Mouse (Mus musculus) kidney, embryonic 15.5 days (tissue): ENCODE results near the gene Tyrobp. TPM values are rescaled to one million over a fixed set of nuclear protein-coding genes. Genes with fewer than 3 reads are reported as not detected.
A peak's percentile ranks its signal among the peaks of the same experiment; 100 is the strongest.

Source experiments
- ATAC-seq: fragments of 200-750 bp; cut with Nextera tagmentation; replicated peaks from 2 replicates; pipeline ENCODE4 v1.8.0; 2017; ENCODE audit warnings: moderate TSS enrichment; ENCODE audit not compliant: low FRiP score
- H3K27ac ChIP-seq: fragments of 300-500 bp; sonication (generic); 2 replicates; pipeline ENCODE4 v1.5.1; 2015; ENCODE audit warnings: mild to moderate bottlenecking, inconsistent platforms
- H3K27me3 ChIP-seq: fragments of 300-500 bp; sonication (generic); 2 replicates; pipeline ENCODE4 v1.6.1; 2015; ENCODE audit warnings: inconsistent platforms
- H3K36me3 ChIP-seq: fragments of 300-500 bp; sonication (generic); 2 replicates; pipeline ENCODE4 v1.6.1; 2015; ENCODE audit warnings: inconsistent platforms
- H3K4me1 ChIP-seq: fragments of 300-500 bp; sonication (generic); 2 replicates; pipeline ENCODE4 v1.6.1; 2015; ENCODE audit warnings: inconsistent platforms
- H3K4me2 ChIP-seq: fragments of 300-500 bp; sonication (generic); 2 replicates; pipeline ENCODE4 v1.6.1; 2015; ENCODE audit warnings: moderate library complexity, mild to moderate bottlenecking, inconsistent platforms
- H3K4me3 ChIP-seq: fragments of 300-500 bp; sonication (generic); replicated peaks from 2 replicates; pipeline ENCODE4 v1.5.1; 2015; ENCODE audit warnings: mild to moderate bottlenecking, inconsistent platforms
- H3K9ac ChIP-seq: fragments of 300-500 bp; sonication (generic); 2 replicates; pipeline ENCODE4 v1.6.1; 2015; ENCODE audit warnings: mild to moderate bottlenecking, inconsistent platforms
- H3K9me3 ChIP-seq: fragments of 300-500 bp; sonication (generic); replicated peaks from 2 replicates; pipeline ENCODE4 v1.6.1; 2016; ENCODE audit warnings: inconsistent platforms
- WGBS: fragments of 180-500 bp; shearing (Covaris S2); methylation state at CpG from one replicate; pipeline ENCODE4 v1.1.7; 2015; ENCODE audit warnings: mixed read lengths; 5-methylcytosine and 5-hydroxymethylcytosine counted together
- polyA plus RNA-seq: library from polyadenylated mRNA; unstranded; fragments of >200 nt; fragmentation: Nextera tagmentation; extraction: Ambion mirVana; gene quantifications from 2 replicates; pipeline ENCODE4 v1.2.1, GENCODE M21; 2015

Gene Tyrobp
- polyA plus RNA-seq, 1 experiment from 2014 or later: 37.9 TPM

DNA sequence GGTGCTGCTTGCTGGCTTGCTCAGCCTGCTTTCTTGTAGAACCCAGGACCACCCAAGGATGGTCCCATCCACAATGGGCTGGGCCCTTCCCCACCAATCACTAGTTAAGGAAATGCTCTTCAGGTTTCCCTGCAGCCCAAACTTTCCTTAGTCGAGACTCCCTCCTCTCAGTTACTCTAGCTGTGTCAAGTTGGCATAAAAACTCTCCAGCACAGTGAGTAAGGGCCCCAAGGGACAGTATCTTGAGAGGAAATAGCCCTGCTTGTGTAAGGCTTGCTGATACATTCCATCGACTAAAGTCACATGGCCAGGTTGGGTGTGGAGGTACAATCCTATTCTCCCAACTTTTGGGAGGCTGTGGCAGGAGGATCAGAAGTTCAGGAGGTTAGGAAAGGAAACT is 16.6 kb downstream of the Tyrobp start:
- Histone ChIP-seq H3K9me3 (no peaks in the 10 kb centered on the region), H3K9ac (no peak overlapping the region), H3K4me2 (no peak overlapping the region), H3K4me3 (no peak overlapping the region), H3K27ac (no peak overlapping the region), H3K27me3 (peaks cover 6% of the 10 kb centered on the region), H3K36me3 (peaks cover 13% of the 10 kb centered on the region), H3K4me1 (no peaks in the 10 kb centered on the region)
- 42% methylated on average over 2 of the region's 2 CpGs for WGBS
- no peak for ATAC-seq

DNA sequence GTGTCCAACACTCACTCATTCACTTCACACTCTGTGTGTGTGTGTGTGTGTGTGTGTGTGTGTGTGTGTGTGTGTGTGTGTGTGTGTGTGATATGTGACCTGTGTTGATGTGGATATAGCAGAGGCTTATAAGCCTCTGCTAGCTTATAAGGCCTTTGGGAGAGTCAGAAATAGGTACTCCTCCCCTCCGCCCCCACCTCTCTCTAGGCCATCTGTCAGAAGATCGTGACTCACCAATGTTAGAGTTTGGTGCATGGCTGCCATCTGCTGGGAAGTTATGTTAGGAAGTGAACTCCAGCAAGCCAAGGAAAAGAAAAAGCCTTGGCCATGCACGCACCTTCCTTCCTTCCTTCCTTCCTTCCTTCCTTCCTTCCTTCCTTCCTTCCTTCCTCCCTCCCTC is 18.2 kb downstream of the Tyrobp start:
- ATAC-seq: no peak
- Histone ChIP-seq H3K9ac (no peak overlapping the region), H3K4me1 (no peaks in the 10 kb centered on the region), H3K4me3 (no peak overlapping the region), H3K36me3 (peaks cover 3% of the 10 kb centered on the region; the same call in 1 of the 2 replicates), H3K9me3 (no peaks in the 10 kb centered on the region), H3K27ac (no peak overlapping the region), H3K4me2 (no peak overlapping the region), H3K27me3 (peaks cover 21% of the 10 kb centered on the region)
- 19% methylated on average over 3 of the region's 3 CpGs for WGBS

DNA sequence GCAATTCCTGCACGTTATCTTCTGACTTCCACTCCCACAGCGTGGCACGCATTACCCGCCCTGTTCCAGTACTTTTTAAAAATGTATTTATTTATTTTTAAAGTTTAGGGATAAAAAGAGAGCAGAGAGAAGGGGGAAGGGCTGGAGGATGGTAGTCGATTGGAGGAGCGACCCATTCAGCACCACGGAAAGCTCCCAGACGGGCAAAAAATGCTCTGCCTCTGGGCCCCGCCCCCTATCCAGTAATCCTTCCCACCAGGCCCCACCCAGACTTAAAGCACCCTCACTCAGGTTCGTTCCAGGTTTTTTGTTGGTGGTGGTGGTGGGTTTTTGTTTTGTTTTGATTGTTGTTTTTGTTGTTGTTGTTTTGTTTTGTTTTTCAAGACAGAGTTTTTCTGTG is 20.7 kb downstream of the Tyrobp start:
- WGBS: 1% methylated on average over 10 of the region's 10 CpGs
- Histone ChIP-seq H3K9me3 (no peaks in the 10 kb centered on the region), H3K4me1 (no peaks in the 10 kb centered on the region), H3K4me2 (no peak overlapping the region), H3K4me3 (no peak overlapping the region), H3K36me3 (no peaks in the 10 kb centered on the region), H3K27me3 (peaks cover 29% of the 10 kb centered on the region), H3K9ac (no peak overlapping the region), H3K27ac (no peak overlapping the region)
- ATAC-seq: no peak

DNA sequence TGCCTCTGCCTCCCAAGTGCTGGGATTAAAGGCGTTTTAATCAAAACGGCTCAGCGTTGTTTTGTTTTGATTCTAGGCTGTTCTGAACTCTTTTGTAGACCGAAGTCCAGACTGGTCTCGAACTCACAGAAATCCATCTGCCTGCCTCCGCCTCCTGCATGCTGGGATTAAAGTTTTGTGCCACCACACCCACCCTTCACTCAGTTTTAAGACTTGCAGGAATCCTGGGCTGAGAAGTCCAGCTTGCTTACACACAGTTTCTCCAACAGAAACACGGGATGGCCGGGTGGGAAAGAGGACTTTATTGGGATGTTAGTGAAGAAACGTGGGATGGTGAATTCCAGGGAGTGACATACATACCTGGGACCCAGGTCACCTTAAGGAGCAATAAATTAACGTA is 21.1 kb downstream of the Tyrobp start:
- H3K36me3 ChIP-seq: no peaks in the 10 kb centered on the region
- ATAC-seq: no peak
- WGBS: 69% methylated on average over 10 of the region's 10 CpGs

DNA sequence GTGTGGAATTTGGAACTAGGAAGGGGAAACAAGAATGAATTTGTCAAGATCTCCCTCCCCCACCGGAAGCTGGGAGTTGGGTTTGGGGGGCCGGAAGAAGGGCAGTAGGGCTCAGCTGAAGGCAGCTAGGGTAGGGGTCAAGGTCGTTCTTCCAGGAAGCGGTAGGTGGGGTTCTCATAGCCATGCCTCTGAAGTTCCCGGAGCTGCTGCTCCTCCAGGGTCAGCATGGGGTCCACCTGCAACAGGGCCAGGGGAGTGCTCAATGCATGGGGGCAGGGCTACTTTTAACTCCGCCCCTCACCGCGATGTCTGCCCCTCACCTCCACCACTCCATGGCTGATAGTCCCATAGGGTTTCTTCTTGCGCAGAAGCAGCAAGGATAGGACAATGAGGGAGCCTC is 21.6 kb downstream of the Tyrobp start:
- Histone ChIP-seq H3K9ac (no peak overlapping the region), H3K36me3 (no peaks in the 10 kb centered on the region), H3K27ac (no peak overlapping the region), H3K27me3 (peaks cover 37% of the 10 kb centered on the region), H3K9me3 (no peaks in the 10 kb centered on the region), H3K4me1 (no peaks in the 10 kb centered on the region), H3K4me2 (no peak overlapping the region), H3K4me3 (no peak overlapping the region)
- WGBS: 41% methylated on average over 9 of the region's 9 CpGs
- no peak for ATAC-seq

More for the DNA sequence above, 21.1 kb downstream of the Tyrobp start:
- no peaks in the 10 kb centered on the region for H3K9me3 ChIP-seq
- no peak overlapping the region for H3K4me3 ChIP-seq
- H3K27me3 ChIP-seq: peaks cover 33% of the 10 kb centered on the region
- H3K27ac ChIP-seq: no peak overlapping the region
- no peak overlapping the region for H3K4me2 ChIP-seq
- no peaks in the 10 kb centered on the region for H3K4me1 ChIP-seq
- H3K9ac ChIP-seq: no peak overlapping the region

DNA sequence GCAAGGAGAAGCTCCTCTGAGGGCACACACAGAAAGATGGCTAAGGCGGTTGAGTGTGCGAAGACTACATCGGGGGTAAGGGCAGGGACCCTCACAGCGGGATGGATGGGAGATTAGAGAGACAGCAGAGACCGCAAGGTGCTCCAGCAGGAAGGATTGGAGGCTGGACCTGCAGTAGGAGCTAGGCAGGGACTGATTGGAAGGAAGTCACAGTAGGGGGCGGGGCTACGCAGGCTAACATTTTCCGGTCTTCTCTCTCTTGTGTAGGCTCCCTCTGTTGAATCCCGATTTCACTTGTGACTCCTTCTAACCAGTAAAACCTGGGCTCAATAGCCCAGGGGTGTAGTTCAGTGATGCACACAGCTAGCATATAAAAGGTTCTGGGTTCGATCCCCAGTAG is 23.3 kb downstream of the Tyrobp start:
- Histone ChIP-seq H3K4me2 (no peak overlapping the region), H3K27me3 (peaks cover 38% of the 10 kb centered on the region), H3K4me1 (peaks cover 3% of the 10 kb centered on the region), H3K36me3 (no peaks in the 10 kb centered on the region), H3K9me3 (no peaks in the 10 kb centered on the region), H3K27ac (no peak overlapping the region), H3K4me3 (no peak overlapping the region), H3K9ac (no peak overlapping the region)
- ATAC-seq: no peak
- WGBS: 16% methylated on average over 10 of the region's 10 CpGs

DNA sequence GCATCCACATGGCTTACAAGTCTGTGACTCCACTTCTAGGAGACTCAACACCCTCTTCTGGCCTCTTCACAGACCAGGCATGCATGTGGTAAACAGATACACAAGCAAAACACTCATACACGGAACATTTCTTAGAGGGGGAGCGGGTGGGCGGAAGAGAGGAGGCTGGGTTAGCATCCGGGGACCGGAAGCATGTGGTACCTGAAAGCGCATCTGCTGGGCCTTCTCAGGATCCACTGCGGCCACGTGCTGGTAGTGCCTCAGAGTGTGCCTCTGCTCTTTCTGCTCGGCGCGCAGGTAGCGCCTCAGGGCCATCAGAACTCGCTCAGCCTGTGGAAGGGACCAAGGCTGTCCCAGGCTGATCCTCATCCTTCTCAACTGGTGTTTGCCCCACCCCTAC is 26.2 kb downstream of the Tyrobp start:
- 83% methylated on average over 13 of the region's 13 CpGs for WGBS
- Histone ChIP-seq H3K4me1 (peaks cover 23% of the 10 kb centered on the region), H3K9me3 (no peaks in the 10 kb centered on the region), H3K4me3 (no peak overlapping the region), H3K4me2 (no peak overlapping the region), H3K36me3 (no peaks in the 10 kb centered on the region), H3K27me3 (peaks cover 49% of the 10 kb centered on the region), H3K9ac (no peak overlapping the region), H3K27ac (no peak overlapping the region)
- no peak for ATAC-seq

DNA sequence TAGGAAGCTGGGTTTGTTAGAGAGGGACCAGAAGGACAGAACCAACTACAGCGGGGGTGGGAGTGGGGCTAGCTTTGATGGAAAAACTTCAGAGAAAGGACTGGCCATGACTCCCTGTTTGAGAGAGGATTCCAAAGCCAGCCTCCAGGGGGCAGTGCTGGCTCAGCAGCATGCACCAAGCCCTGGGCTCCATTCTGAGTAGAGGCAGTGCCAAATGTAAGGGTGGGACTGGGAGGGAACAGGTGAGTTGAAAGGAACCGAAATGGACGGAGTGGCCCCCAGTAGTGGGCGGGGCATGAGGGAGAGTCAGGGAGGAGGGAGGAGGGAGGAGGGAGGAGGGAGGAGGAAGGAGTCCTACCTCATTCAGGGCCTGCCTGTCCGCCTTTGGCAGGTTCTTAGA is 27.1 kb downstream of the Tyrobp start:
- Histone ChIP-seq H3K27me3 (peaks cover 50% of the 10 kb centered on the region), H3K9ac (no peak overlapping the region), H3K4me3 (no peak overlapping the region), H3K36me3 (no peaks in the 10 kb centered on the region), H3K27ac (no peak overlapping the region), H3K9me3 (no peaks in the 10 kb centered on the region), H3K4me2 (no peak overlapping the region), H3K4me1 (peaks cover 31% of the 10 kb centered on the region)
- WGBS: 26% methylated on average over 3 of the region's 5 CpGs
- ATAC-seq: no peak

DNA sequence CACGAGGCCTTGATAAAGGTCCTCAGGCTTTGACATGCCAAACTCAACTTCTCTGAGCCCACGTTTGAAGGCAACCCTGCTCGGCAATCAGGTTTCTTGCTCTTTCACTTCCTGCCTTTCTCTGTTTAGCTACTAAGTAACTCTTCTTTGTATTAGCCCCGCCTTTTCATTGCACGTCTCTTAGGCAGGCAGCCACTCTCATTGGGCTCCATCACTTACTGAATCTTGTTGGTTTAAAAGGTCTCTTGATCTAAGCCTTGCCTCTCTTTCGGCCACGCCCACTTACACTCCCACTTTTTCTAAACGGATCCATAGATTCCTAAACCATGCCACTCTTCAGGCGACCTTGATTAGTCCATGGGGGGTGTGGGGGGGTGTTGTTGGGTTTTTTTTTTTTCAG is 30.1 kb downstream of the Tyrobp start:
- Histone ChIP-seq H3K4me3 (peak overlapping the region; percentile 70; the same call in 1 of the 2 replicates), H3K4me2 (peak overlapping the region; percentile 93), H3K9ac (no peak overlapping the region), H3K36me3 (no peaks in the 10 kb centered on the region), H3K27ac (no peak overlapping the region), H3K4me1 (peaks cover 34% of the 10 kb centered on the region), H3K27me3 (peaks cover 43% of the 10 kb centered on the region), H3K9me3 (peaks cover 6% of the 10 kb centered on the region; the same call in 1 of the 2 replicates)
- WGBS: 23% methylated on average over 9 of the region's 9 CpGs
- no peak for ATAC-seq

DNA sequence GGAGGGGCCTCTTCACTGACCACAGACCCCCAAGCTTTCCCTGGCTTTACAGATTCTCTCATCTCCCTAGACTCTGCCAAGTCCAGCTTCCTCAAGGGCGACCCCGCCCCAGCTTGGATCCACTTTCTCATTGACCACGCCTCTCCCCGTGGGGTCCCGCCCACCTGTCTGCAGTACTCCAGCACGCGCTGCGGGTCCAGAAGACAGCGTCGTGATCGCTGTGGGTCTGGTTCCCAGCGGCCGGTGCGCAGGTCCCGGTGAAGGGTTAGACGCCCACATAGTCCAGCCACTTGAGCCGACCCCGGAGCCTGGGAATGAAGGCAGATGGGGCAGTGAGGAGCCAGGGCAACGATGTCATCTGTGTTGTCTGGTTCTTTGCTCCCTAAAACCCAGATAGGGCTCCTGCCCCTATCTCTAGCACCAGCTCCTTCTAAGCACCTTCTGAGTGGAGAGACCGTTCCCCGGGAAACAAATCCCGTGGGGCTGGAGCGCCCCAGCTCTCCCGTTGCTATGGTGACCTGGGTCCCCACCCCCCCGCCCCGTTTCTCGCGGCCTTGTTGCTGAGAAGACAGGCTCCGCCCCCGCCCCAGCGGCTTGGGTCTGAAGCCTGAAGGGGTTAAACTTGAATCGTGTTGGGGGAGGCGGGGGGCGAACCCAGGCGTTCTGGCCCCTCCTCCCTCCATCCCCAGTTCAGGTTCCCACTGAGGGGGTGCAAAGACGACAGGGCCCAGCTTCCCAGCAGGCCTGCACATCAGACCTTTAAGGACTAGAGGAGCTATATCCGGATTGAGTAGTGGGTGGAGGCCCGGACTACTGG is 30.8 kb downstream of the Tyrobp start:
- Histone ChIP-seq H3K4me2 (peak overlapping the region; percentile 93), H3K4me3 (peak overlapping the region; percentile 70), H3K27ac (no peak overlapping the region), H3K9ac (peak overlapping the region; percentile 64), H3K27me3 (peaks cover 43% of the 10 kb centered on the region), H3K9me3 (peaks cover 6% of the 10 kb centered on the region; the same call in 1 of the 2 replicates), H3K36me3 (no peaks in the 10 kb centered on the region), H3K4me1 (peaks cover 34% of the 10 kb centered on the region)
- no peak; the same call in 1 of the 2 replicates for ATAC-seq
- WGBS: 1% methylated on average over 36 of the region's 38 CpGs

DNA sequence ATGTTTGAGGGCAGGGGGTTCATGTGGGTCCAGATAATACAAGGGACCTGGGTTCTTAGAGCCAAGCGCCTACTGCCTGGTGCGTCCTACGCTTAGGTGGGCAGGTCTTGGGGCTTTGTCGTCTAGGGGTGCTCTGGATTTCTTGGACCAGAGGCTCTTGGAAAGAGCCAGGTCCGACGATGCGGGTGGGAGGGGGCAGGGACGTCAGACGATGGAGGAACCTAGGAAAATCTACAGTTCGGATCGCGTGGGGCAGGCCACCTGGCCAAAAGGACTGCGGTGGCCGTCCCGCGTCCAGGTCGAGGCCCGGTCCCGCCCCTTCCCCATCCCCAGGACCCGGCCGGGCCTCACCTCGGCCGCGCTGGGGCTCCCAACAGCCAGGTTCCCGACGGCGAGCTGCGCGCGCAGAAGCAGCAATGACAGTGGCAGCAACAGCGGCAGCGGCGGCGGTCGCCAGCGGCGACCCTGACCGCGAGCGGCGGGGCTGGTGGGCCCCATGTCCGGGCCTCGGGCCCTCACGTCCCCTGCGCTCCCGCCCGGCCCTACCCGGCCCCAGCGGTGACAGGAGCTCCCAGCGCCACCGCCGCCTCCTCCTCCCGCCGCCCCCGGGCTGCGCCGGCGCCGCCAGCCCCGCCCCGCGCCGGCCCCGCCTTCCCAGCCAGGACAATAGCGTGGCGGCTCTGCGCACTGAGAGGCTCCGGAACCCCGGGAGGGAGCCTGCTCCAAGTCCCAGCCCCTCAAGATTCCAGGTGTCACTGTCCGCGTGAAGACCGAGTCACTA is 31.6 kb downstream of the Tyrobp start, which contains the start of gene Aplp1:
Gene Aplp1, minus strand, starts transcription at position 565 of the 781 bp plus-strand sequence.
- ATAC-seq: peak; percentile 66
- Histone ChIP-seq H3K9me3 (peaks cover 6% of the 10 kb centered on the region; the same call in 1 of the 2 replicates), H3K4me2 (peak within 1 kb of the TSS; percentile 93), H3K27ac (no peak within 1 kb of the TSS), H3K4me1 (peaks cover 34% of the 10 kb centered on the region), H3K9ac (peak within 1 kb of the TSS; percentile 64), H3K36me3 (no peaks in the 10 kb centered on the region), H3K4me3 (peak within 1 kb of the TSS; percentile 70), H3K27me3 (peaks cover 40% of the 10 kb centered on the region)
- WGBS: under 1% methylated on average over 54 of the region's 72 CpGs

DNA sequence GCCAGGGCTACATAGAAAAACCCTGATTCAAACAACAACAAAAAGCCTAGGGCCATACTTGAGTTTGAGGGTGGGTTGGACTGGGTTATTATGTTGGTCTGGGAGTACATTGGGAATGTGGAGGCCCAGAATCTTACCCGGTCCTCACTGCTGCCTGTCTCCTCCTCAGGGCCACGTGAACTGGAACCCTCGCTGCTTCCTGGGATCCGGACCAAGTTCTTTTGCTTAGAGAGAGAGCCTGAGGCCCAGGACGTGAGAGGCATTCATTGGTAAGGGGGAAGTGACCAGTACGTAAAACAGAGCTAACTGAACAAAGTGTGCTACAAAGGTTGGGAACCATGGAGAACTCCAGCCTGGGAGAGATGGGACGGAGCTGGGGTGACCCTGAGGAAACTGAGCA is 36.7 kb downstream of the Tyrobp start:
- ATAC-seq: no peak
- 75% methylated on average over 7 of the region's 7 CpGs for WGBS

More for the DNA sequence above, 36.7 kb downstream of the Tyrobp start:
- Histone ChIP-seq H3K4me3 (no peak overlapping the region), H3K9me3 (peaks cover 6% of the 10 kb centered on the region; the same call in 1 of the 2 replicates), H3K27ac (no peak overlapping the region), H3K4me2 (no peak overlapping the region), H3K9ac (no peak overlapping the region), H3K27me3 (peaks cover 69% of the 10 kb centered on the region), H3K36me3 (no peaks in the 10 kb centered on the region), H3K4me1 (peaks cover 14% of the 10 kb centered on the region)
